27 mouse cellular contexts compared by ENCODE assay signal in genomic region chr10:17596126-17596525, GRCm38 (mm10).
DNase-seq lines count a peak whose midpoint lies in the region; ATAC-seq and TF ChIP-seq lines count a peak whose summit lies in the region.
"Had no signal": no experiment of that assay in that cellular context is flagged by ENCODE, and none has a peak within 500 bp of the region (broad histone marks: within the 10 kb centered on the region; RNA-seq: fewer than 3 reads in every experiment).

No protein-coding gene starts in this region.

- TF ChIP-seq CTCF in G1E (IDR thresholded peaks at IDR 0.05; ENCODE audit: low read depth, low read length) (no peak), MEL (IDR thresholded peaks at IDR 0.05 in 2 of 3, conservative IDR thresholded peaks at IDR 0.05 in 1 of 3; ENCODE audit: control insufficient read depth in 1 of 3, insufficient read depth in 1 of 3, low read depth in 2 of 3, low read length in 3 of 3, poor library complexity in 1 of 3, severe bottlenecking in 1 of 3) (no peak)

- H3K36me3 ChIP-seq in G1E (replicated peaks) (no peaks in the 10 kb centered on the region), MEL (ENCODE audit: control insufficient read depth in 1 of 2, insufficient read depth in 2 of 2, low read length in 2 of 2) (peaks cover 0 to 36% of the 10 kb centered on the region in 2 experiments; a peak in 2 of 4 replicates)
- H3K36me3 ChIP-seq in liver, embryonic 11.5 days (ENCODE audit: control insufficient read depth, insufficient read depth, low read length), result no peaks in the 10 kb centered on the region
- H3K36me3 ChIP-seq in liver, embryonic 16.5 days (ENCODE audit: control insufficient read depth, insufficient read depth), result no peaks in the 10 kb centered on the region
- no peaks in the 10 kb centered on the region for H3K36me3 ChIP-seq in intestine, embryonic 15.5 days
- H3K36me3 ChIP-seq: embryonic facial prominence, embryonic 10.5 days; embryonic facial prominence, embryonic 15.5 days; limb, embryonic 13.5 days; midbrain, embryonic 10.5 days had no signal

- ATAC-seq in G1E (ENCODE audit: extremely low read depth, insufficient number of reproducible peaks, low FRiP score, poor library complexity, severe bottlenecking), result peak; percentile 57
- ATAC-seq in liver, embryonic 11.5 days (replicated peaks; ENCODE audit: low FRiP score), result peak; percentile 87
- ATAC-seq in liver, embryonic 16.5 days (ENCODE audit: low read depth), result peak; percentile 82
- no peak for ATAC-seq in intestine, embryonic 15.5 days
- ATAC-seq: forebrain, embryonic 13.5 days; hindbrain, embryonic 16.5 days; midbrain, embryonic 16.5 days; Patski had no signal

- peak; percentile 47 to 61; a peak in 2 of 4 replicates for TF ChIP-seq EP300 in MEL (IDR thresholded peaks at IDR 0.05; ENCODE audit: low read depth in 1 of 2, low read length in 2 of 2)

- DNase-seq in G1E (ENCODE audit: low spot score) (no peak), MEL (ENCODE audit: low read depth, low spot score) (peak; percentile 52)
- DNase-seq in liver, embryonic 11.5 days (ENCODE audit: low spot score), result no peak
- no peak for DNase-seq in thymus, postnatal 25 days
- DNase-seq in ovary, postnatal 10 days (ENCODE audit: low spot score), result no peak
- DNase-seq: adrenal gland, postnatal 14 days; B cell, adult 2 months; cerebellum, adult 2 months; cerebellum, postnatal 14 days; gastrocnemius, postnatal 10 days; kidney, adult 2 months; kidney, postnatal 36 days; lung, adult 2 months; lung, postnatal 10 days; thymus, postnatal 36 days had no signal

- H3K27me3 ChIP-seq in G1E (ENCODE audit: insufficient read depth, low read length) (no peaks in the 10 kb centered on the region), MEL (ENCODE audit: control insufficient read depth in 1 of 2, insufficient read depth in 2 of 2, low read length in 2 of 2) (no peaks in the 10 kb centered on the region)
- H3K27me3 ChIP-seq in liver, embryonic 11.5 days (replicated peaks; ENCODE audit: control insufficient read depth, insufficient read depth, low read length), result no peaks in the 10 kb centered on the region
- no peaks in the 10 kb centered on the region for H3K27me3 ChIP-seq in liver, embryonic 16.5 days (ENCODE audit: control insufficient read depth, insufficient read depth, low read depth, low read length)
- H3K27me3 ChIP-seq in intestine, embryonic 15.5 days (replicated peaks), result no peaks in the 10 kb centered on the region
- H3K27me3 ChIP-seq: embryonic facial prominence, embryonic 15.5 days; forebrain, embryonic 13.5 days; limb, embryonic 13.5 days; Patski had no signal

- H3K9ac ChIP-seq in MEL (ENCODE audit: control insufficient read depth, low read depth, low read length, poor library complexity, severe bottlenecking), result no peak overlapping the region
- H3K9ac ChIP-seq in liver, embryonic 11.5 days (ENCODE audit: low read depth, low read length), result no peak overlapping the region
- H3K9ac ChIP-seq in liver, embryonic 16.5 days (ENCODE audit: low read depth, low read length), result no peak overlapping the region
- H3K9ac ChIP-seq in intestine, embryonic 15.5 days, result no peak overlapping the region
- H3K9ac ChIP-seq: embryonic facial prominence, embryonic 15.5 days; forebrain, embryonic 13.5 days; limb, embryonic 13.5 days had no signal

- no peak for TF ChIP-seq POLR2A in MEL (IDR thresholded peaks at IDR 0.05; ENCODE audit: control insufficient read depth in 1 of 2, insufficient read depth in 1 of 2, low read depth in 1 of 2, low read length in 2 of 2, poor library complexity in 1 of 2)

- H3K4me1 ChIP-seq in G1E (ENCODE audit: insufficient read depth, low read depth, low read length) (peaks cover 76% of the 10 kb centered on the region), MEL (ENCODE audit: control insufficient read depth in 1 of 2, insufficient read depth in 2 of 2, low read length in 2 of 2) (peaks cover 20 to 23% of the 10 kb centered on the region in 2 experiments)
- H3K4me1 ChIP-seq in liver, embryonic 11.5 days (replicated peaks; ENCODE audit: control insufficient read depth, insufficient read depth, low read length), result peaks cover 34% of the 10 kb centered on the region
- H3K4me1 ChIP-seq in liver, embryonic 16.5 days (ENCODE audit: control insufficient read depth, low read depth, low read length), result peaks cover 40% of the 10 kb centered on the region
- H3K4me1 ChIP-seq in intestine, embryonic 15.5 days (replicated peaks), result no peaks in the 10 kb centered on the region
- H3K4me1 ChIP-seq: embryonic facial prominence, embryonic 15.5 days; limb, embryonic 13.5 days had no signal

- TF ChIP-seq RAD21 in MEL (IDR thresholded peaks at IDR 0.05; ENCODE audit: low read depth, low read length), result no peak

- 31% methylated on average over 1 of the region's 1 CpGs for WGBS in liver, embryonic 11.5 days
- 31% methylated on average over 1 of the region's 1 CpGs for WGBS in liver, embryonic 16.5 days (ENCODE audit: insufficient replicate concordance)
- WGBS in intestine, embryonic 15.5 days, result 84% methylated on average over 1 of the region's 1 CpGs

- no peak overlapping the region for H3K4me3 ChIP-seq in G1E (ENCODE audit: low read depth, low read length)
- H3K4me3 ChIP-seq in MEL (ENCODE audit: control insufficient read depth in 1 of 2, insufficient read depth in 1 of 2, low read depth in 2 of 2, low read length in 2 of 2), result no peak overlapping the region
- no peak overlapping the region for H3K4me3 ChIP-seq in liver, embryonic 11.5 days (ENCODE audit: low read depth, low read length)
- H3K4me3 ChIP-seq in liver, embryonic 16.5 days (ENCODE audit: low read depth, low read length), result no peak overlapping the region
- H3K4me3 ChIP-seq in intestine, embryonic 15.5 days (replicated peaks), result no peak overlapping the region
- H3K4me3 ChIP-seq: embryonic facial prominence, embryonic 10.5 days; embryonic facial prominence, embryonic 15.5 days; forebrain, embryonic 13.5 days; layer of hippocampus, adult 2 months; limb, embryonic 13.5 days; midbrain, embryonic 10.5 days had no signal

- no peaks in the 10 kb centered on the region for H3K79me2 ChIP-seq in MEL (ENCODE audit: control insufficient read depth, insufficient read depth, low read length, poor library complexity)

- no peaks in the 10 kb centered on the region for H3K9me3 ChIP-seq in G1E (replicated peaks)
- H3K9me3 ChIP-seq in MEL (replicated peaks; ENCODE audit: insufficient read depth, low read length), result no peaks in the 10 kb centered on the region
- no peaks in the 10 kb centered on the region for H3K9me3 ChIP-seq in liver, embryonic 11.5 days (ENCODE audit: control insufficient read depth, low read length)
- no peaks in the 10 kb centered on the region for H3K9me3 ChIP-seq in liver, embryonic 16.5 days (replicated peaks; ENCODE audit: control insufficient read depth, low read length)
- H3K9me3 ChIP-seq in intestine, embryonic 15.5 days, result no peaks in the 10 kb centered on the region
- H3K9me3 ChIP-seq: embryonic facial prominence, embryonic 10.5 days; embryonic facial prominence, embryonic 15.5 days; forebrain, embryonic 13.5 days; limb, embryonic 13.5 days; midbrain, embryonic 10.5 days had no signal

- H3K4me2 ChIP-seq in liver, embryonic 11.5 days, result no peak overlapping the region
- peak overlapping the region; percentile 4; the same call in 1 of the 2 replicates for H3K4me2 ChIP-seq in liver, embryonic 16.5 days (ENCODE audit: low read depth, low read length)
- no peak overlapping the region for H3K4me2 ChIP-seq in intestine, embryonic 15.5 days (replicated peaks)
- H3K4me2 ChIP-seq: embryonic facial prominence, embryonic 15.5 days; forebrain, embryonic 13.5 days; limb, embryonic 13.5 days had no signal

- H3K27ac ChIP-seq in MEL (ENCODE audit: control insufficient read depth, low read depth, low read length), result no peak overlapping the region
- H3K27ac ChIP-seq in liver, embryonic 11.5 days (ENCODE audit: low read depth, low read length), result peak overlapping the region; percentile 11; the same call in 1 of the 2 replicates
- H3K27ac ChIP-seq in liver, embryonic 16.5 days (ENCODE audit: low read length), result peak overlapping the region; percentile 52; the same call in 1 of the 2 replicates
- H3K27ac ChIP-seq in intestine, embryonic 15.5 days, result no peak overlapping the region
- H3K27ac ChIP-seq: embryonic facial prominence, embryonic 10.5 days; embryonic facial prominence, embryonic 15.5 days; forebrain, embryonic 13.5 days; layer of hippocampus, adult 2 months; limb, embryonic 13.5 days; macrophage; midbrain, embryonic 10.5 days had no signal

TF ChIP-seq in MEL, 35 proteins besides CTCF, POLR2A, EP300 and RAD21 (continues in another document):
- TF ChIP-seq MYC (IDR thresholded peaks at IDR 0.05; ENCODE audit: low read depth, low read length) (no peak), SIN3A (IDR thresholded peaks at IDR 0.05; ENCODE audit: low read length) (no peak), NELFE (IDR thresholded peaks at IDR 0.05; ENCODE audit: low read depth, low read length) (no peak), ZMIZ1 (IDR thresholded peaks at IDR 0.05; ENCODE audit: low read depth, low read length) (no peak), TCF12 (IDR thresholded peaks at IDR 0.05; ENCODE audit: low read depth, low read length) (peak; percentile 78), MAFK (IDR thresholded peaks at IDR 0.05; ENCODE audit: borderline replicate concordance, low read depth, low read length) (no peak), ELF1 (IDR thresholded peaks at IDR 0.05; ENCODE audit: low read depth, low read length) (no peak), POLR2AphosphoS5 (IDR thresholded peaks at IDR 0.05; ENCODE audit: borderline replicate concordance, low read depth, low read length) (no peak), ETS1 (IDR thresholded peaks at IDR 0.05; ENCODE audit: low read depth, low read length) (peak; percentile 68), TAL1 (IDR thresholded peaks at IDR 0.05; ENCODE audit: low read length) (peak; percentile 53), ZNF384 (IDR thresholded peaks at IDR 0.05; ENCODE audit: low read depth, low read length) (no peak), ZC3H11A (IDR thresholded peaks at IDR 0.05; ENCODE audit: low read depth, low read length) (no peak), MYB (IDR thresholded peaks at IDR 0.05; ENCODE audit: low read depth, low read length) (no peak), SMC3 (IDR thresholded peaks at IDR 0.05; ENCODE audit: low read depth, low read length) (no peak), ZKSCAN1 (IDR thresholded peaks at IDR 0.05; ENCODE audit: low read depth, low read length) (no peak), MXI1 (IDR thresholded peaks at IDR 0.05; ENCODE audit: low read depth, low read length) (no peak), JUND (IDR thresholded peaks at IDR 0.05; ENCODE audit: low read depth, low read length) (peak; percentile 90; the same call in 1 of the 2 replicates), USF2 (IDR thresholded peaks at IDR 0.05; ENCODE audit: borderline replicate concordance in 1 of 2, insufficient read depth in 1 of 2, low read depth in 1 of 2, low read length in 2 of 2) (no peak), CHD2 (IDR thresholded peaks at IDR 0.05; ENCODE audit: low read length) (no peak), POLR2AphosphoS2 (IDR thresholded peaks at IDR 0.05; ENCODE audit: low read length) (no peak), GATA1 (IDR thresholded peaks at IDR 0.05; ENCODE audit: low read depth, low read length) (peak; percentile 50; the same call in 1 of the 2 replicates), MAX (IDR thresholded peaks at IDR 0.05; ENCODE audit: low read length) (no peak)

Comparison
In these comparisons a context has a peak if more than half of its experiments do, and no peak if none do; other contexts are left out.
1. H3K27ac ChIP-seq: peak in liver, embryonic 11.5 days (single experiment) and liver, embryonic 16.5 days (single experiment); none in MEL (single experiment) and intestine, embryonic 15.5 days (single experiment).